In the genomic region with DNA sequence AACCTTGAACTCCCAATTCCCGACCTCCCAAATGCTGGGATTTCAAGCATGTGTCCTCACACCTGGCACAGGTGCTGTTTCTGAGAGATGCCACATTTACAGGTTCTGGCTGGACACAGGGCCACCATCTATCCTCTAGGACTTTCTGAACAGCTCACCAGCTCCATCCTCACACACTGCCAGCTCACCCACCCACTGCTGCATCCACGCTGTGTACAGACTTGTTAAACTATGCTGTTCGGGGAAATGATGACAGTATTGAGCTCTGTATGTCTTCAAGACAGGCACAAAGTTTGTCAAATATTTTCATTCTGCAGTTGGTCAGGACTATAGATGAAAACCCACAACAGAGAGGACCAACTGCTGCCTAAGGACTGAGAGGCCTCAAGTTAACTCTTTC, we compare ENCODE assay signal across 19 mouse cellular contexts.
DNase-seq lines count a peak whose midpoint lies in the region; ATAC-seq and TF ChIP-seq lines count a peak whose summit lies in the region.
"Had no signal": no experiment of that assay in that cellular context is flagged by ENCODE, and none has a peak within 500 bp of the region (broad histone marks: within the 10 kb centered on the region; RNA-seq: fewer than 3 reads in every experiment).

No protein-coding gene starts in this region.

- peak overlapping the region; percentile 39; the same call in 1 of the 2 replicates for H3K27ac ChIP-seq in layer of hippocampus, adult 2 months
- 0 out of 2 replicates have a peak overlapping the region, but pooled peaks have one; percentile 6 for H3K27ac ChIP-seq in midbrain, embryonic 12.5 days (replicated peaks)
- no peak overlapping the region for H3K27ac ChIP-seq in midbrain, embryonic 11.5 days (ENCODE audit: low read depth, low read length)
- H3K27ac ChIP-seq: embryonic facial prominence, embryonic 10.5 days; embryonic facial prominence, embryonic 12.5 days; forebrain, embryonic 13.5 days; forebrain, embryonic 15.5 days had no signal

- no peak for TF ChIP-seq CTCF in layer of hippocampus, adult 2 months (conservative IDR thresholded peaks at IDR 0.05)

- peaks cover 15% of the 10 kb centered on the region for H3K4me1 ChIP-seq in midbrain, embryonic 12.5 days
- H3K4me1 ChIP-seq in midbrain, embryonic 11.5 days (ENCODE audit: control insufficient read depth, insufficient read depth, low read length): peaks cover 12% of the 10 kb centered on the region
- H3K4me1 ChIP-seq: embryonic facial prominence, embryonic 12.5 days had no signal

- H3K4me2 ChIP-seq in midbrain, embryonic 12.5 days (replicated peaks): no peak overlapping the region
- H3K4me2 ChIP-seq in midbrain, embryonic 11.5 days: no peak overlapping the region
- H3K4me2 ChIP-seq: embryonic facial prominence, embryonic 12.5 days; forebrain, embryonic 13.5 days; forebrain, embryonic 15.5 days had no signal

- no peak for DNase-seq in layer of hippocampus, adult 2 months (ENCODE audit: low spot score in 2 of 2)
- no peak for DNase-seq in layer of hippocampus, adult 18-20 months (ENCODE audit: low spot score in 2 of 2)
- DNase-seq in midbrain, embryonic 11.5 days (ENCODE audit: low spot score, missing footprints): no peak
- DNase-seq in right cerebral cortex, adult 18-20 months: peak; percentile 40
- no peak for DNase-seq in right cerebral cortex, postnatal 25 days
- DNase-seq in testis, postnatal 10 days (ENCODE audit: low spot score): no peak
- DNase-seq: adrenal gland, adult 2 months; adrenal gland, postnatal 10 days; adrenal gland, postnatal 25 days; cerebellum, adult 11-12 months; cerebellum, adult 2 months; cerebellum, adult 9-10 months; cerebellum, postnatal 10 days; cerebellum, postnatal 25 days had no signal

- ATAC-seq in midbrain, embryonic 12.5 days (ENCODE audit: low FRiP score, low read depth): no peak
- no peak for ATAC-seq in midbrain, embryonic 11.5 days (ENCODE audit: low FRiP score)
- ATAC-seq: forebrain, embryonic 13.5 days; forebrain, embryonic 15.5 days had no signal

- WGBS in midbrain, embryonic 12.5 days: 91% methylated on average over 3 of the region's 3 CpGs
- WGBS in midbrain, embryonic 11.5 days: 90% methylated on average over 3 of the region's 3 CpGs

- no peaks in the 10 kb centered on the region for H3K27me3 ChIP-seq in midbrain, embryonic 12.5 days
- H3K27me3 ChIP-seq in midbrain, embryonic 11.5 days (ENCODE audit: control insufficient read depth, insufficient read depth, low read length): no peaks in the 10 kb centered on the region
- H3K27me3 ChIP-seq: embryonic facial prominence, embryonic 12.5 days; forebrain, embryonic 13.5 days; forebrain, embryonic 15.5 days had no signal

- no peak overlapping the region for H3K4me3 ChIP-seq in layer of hippocampus, adult 2 months
- no peak overlapping the region for H3K4me3 ChIP-seq in midbrain, embryonic 12.5 days
- no peak overlapping the region for H3K4me3 ChIP-seq in midbrain, embryonic 11.5 days (ENCODE audit: low read depth, low read length)
- H3K4me3 ChIP-seq: embryonic facial prominence, embryonic 10.5 days; embryonic facial prominence, embryonic 12.5 days; forebrain, embryonic 13.5 days; forebrain, embryonic 15.5 days had no signal

- H3K9me3 ChIP-seq in midbrain, embryonic 12.5 days: no peaks in the 10 kb centered on the region
- no peaks in the 10 kb centered on the region for H3K9me3 ChIP-seq in midbrain, embryonic 11.5 days (ENCODE audit: control insufficient read depth, low read length)
- H3K9me3 ChIP-seq: embryonic facial prominence, embryonic 10.5 days; embryonic facial prominence, embryonic 12.5 days; forebrain, embryonic 13.5 days; forebrain, embryonic 15.5 days had no signal

- H3K9ac ChIP-seq in midbrain, embryonic 12.5 days (replicated peaks): no peak overlapping the region
- H3K9ac ChIP-seq in midbrain, embryonic 11.5 days (ENCODE audit: low read length): no peak overlapping the region
- H3K9ac ChIP-seq: embryonic facial prominence, embryonic 12.5 days; forebrain, embryonic 13.5 days; forebrain, embryonic 15.5 days had no signal

- H3K36me3 ChIP-seq in midbrain, embryonic 12.5 days: peaks cover 89% of the 10 kb centered on the region
- H3K36me3 ChIP-seq in midbrain, embryonic 11.5 days (ENCODE audit: control insufficient read depth, insufficient read depth, low read length): peaks cover 47% of the 10 kb centered on the region
- H3K36me3 ChIP-seq: embryonic facial prominence, embryonic 12.5 days had no signal
